Mouse (Mus musculus): ENCODE measurements around the gene Pifo. TPM values are rescaled to one million over a fixed set of nuclear protein-coding genes. Genes with fewer than 3 reads are reported as not detected.
"Not testable (repeated sequence)": the region's sequence is repeated elsewhere in the genome, so short reads cannot be mapped to it uniquely, and the experiment has no call there.

The Pifo gene
- polyA plus RNA-seq, 1 experiment from 2014 or later, result 0.52 TPM

- H3K4me3 ChIP-seq; H3K9ac ChIP-seq; H3K9me3 ChIP-seq; ATAC-seq (ENCODE audit: low read depth); H3K27me3 ChIP-seq; H3K4me1 ChIP-seq (replicated peaks); H3K4me2 ChIP-seq; H3K36me3 ChIP-seq; H3K27ac ChIP-seq (replicated peaks): not testable (repeated sequence)
- WGBS, result 41% methylated on average over 5 of the region's 5 CpGs
These were observed 24.8 kb downstream of the Pifo start for GRCm38 (mm10) chr3:105989611-105990010.

DNA sequence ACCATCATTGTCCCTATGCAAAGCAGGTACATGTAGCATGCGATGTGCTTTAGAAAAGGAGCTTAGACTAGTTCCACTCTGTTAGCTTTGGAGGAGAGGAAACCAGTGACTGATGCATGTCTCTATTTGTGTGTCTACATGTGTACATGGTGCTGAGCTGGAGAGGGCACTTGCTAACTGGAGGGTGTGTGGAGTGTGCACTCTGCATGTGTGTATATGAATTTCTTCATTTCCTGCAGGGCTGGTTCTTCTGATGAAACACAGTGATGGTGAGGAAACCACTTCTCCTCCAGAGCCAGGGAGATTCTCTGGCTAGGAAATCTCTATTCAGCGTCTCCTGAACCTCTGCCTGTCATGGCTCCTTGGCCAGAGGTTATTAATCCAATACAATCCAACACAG is 40.3 kb downstream of the Pifo start:
- no peak for ATAC-seq (ENCODE audit: low read depth)
- WGBS, result 91% methylated on average over 2 of the region's 2 CpGs
- Histone ChIP-seq H3K9me3 (no peaks in the 10 kb centered on the region), H3K27ac (replicated peaks) (no peak overlapping the region), H3K36me3 (peaks cover 19% of the 10 kb centered on the region), H3K4me3 (no peak overlapping the region), H3K4me2 (no peak overlapping the region), H3K4me1 (replicated peaks) (no peaks in the 10 kb centered on the region), H3K9ac (no peak overlapping the region), H3K27me3 (no peaks in the 10 kb centered on the region)

GRCm38 (mm10) chr3:105973411-105973810 is 41.0 kb downstream of the Pifo start, which contains the start of gene Ovgp1:
Gene Ovgp1, plus strand, starts transcription at chr3:105973711.
- Histone ChIP-seq H3K9me3 (no peaks in the 10 kb centered on the region), H3K27me3 (no peaks in the 10 kb centered on the region), H3K27ac (replicated peaks) (no peak within 1 kb of the TSS), H3K4me3 (no peak within 1 kb of the TSS), H3K36me3 (peaks cover 27% of the 10 kb centered on the region), H3K9ac (no peak within 1 kb of the TSS), H3K4me2 (no peak within 1 kb of the TSS), H3K4me1 (replicated peaks) (no peaks in the 10 kb centered on the region)
- 81% methylated on average over 3 of the region's 3 CpGs for WGBS
- no peak for ATAC-seq (ENCODE audit: low read depth)

DNA sequence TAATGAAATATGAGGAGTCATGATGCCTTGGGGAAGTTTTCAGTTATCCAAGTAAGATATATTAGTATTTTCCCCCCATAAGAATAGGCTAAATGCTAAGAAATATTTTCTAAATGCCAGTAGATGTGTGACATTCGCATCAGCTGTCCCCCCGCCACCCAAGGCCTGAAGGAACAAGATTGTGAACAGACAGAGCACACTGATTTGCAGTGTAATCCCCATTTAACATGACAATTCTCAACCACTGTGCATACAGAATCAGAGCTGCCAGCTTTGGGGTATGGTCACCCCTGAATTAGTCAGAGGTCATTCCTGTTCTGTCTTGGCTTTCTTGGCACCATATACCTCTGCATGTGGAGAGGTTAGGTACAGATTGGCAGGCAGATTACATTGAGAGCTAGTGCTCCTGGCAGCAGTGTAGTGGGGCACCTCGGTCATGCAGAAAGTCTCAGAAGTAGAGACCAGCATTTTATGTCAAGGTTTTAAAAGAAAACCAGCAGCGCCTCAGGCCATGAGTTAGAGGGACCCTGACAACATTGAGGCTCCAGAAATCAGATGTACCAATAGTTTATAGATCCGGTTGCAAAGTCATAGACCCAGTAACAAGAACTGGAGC is 42.5 kb downstream of the Pifo start:
- Histone ChIP-seq H3K4me2 (no peak overlapping the region), H3K9ac (no peak overlapping the region), H3K9me3 (no peaks in the 10 kb centered on the region), H3K4me1 (replicated peaks) (no peaks in the 10 kb centered on the region), H3K36me3 (peaks cover 41% of the 10 kb centered on the region), H3K4me3 (no peak overlapping the region), H3K27ac (replicated peaks) (no peak overlapping the region), H3K27me3 (no peaks in the 10 kb centered on the region)
- WGBS, result 84% methylated on average over 5 of the region's 5 CpGs
- ATAC-seq (ENCODE audit: low read depth), result no peak

DNA sequence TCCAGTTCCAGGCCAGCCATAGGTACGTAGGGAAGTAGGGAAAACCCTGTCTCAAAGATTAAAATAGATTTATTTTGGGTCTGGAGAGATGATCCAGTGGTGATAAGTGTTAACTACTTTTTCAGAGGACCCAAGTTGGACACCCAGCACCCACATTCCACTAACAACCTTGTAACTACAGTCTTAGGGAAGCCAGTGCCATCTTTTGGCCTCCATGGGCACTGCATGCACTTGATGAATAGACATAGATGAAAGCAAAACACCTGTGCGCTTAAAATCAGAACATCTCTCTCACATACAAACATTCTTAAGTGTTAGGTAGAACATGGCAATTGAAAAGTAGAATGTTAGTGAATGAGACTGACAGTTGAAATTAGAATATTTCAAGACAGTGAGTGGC is 53.7 kb downstream of the Pifo start:
- Histone ChIP-seq H3K9me3 (no peaks in the 10 kb centered on the region), H3K4me1 (replicated peaks) (peaks cover 39% of the 10 kb centered on the region), H3K4me3 (peak overlapping the region; percentile 57), H3K36me3 (peaks cover 54% of the 10 kb centered on the region), H3K27me3 (no peaks in the 10 kb centered on the region), H3K27ac (replicated peaks) (no peak overlapping the region), H3K9ac (no peak overlapping the region), H3K4me2 (peak overlapping the region; percentile 77)
- no peak for ATAC-seq (ENCODE audit: low read depth)
- 93% methylated on average over 2 of the region's 2 CpGs for WGBS

GRCm38 (mm10) chr3:105959999-105960398 is 54.4 kb downstream of the Pifo start, which contains the start of gene Atp5f1:
Gene Atp5f1, minus strand, starts transcription at chr3:105960099.
- ATAC-seq (ENCODE audit: low read depth), result no peak
- 6% methylated on average over 6 of the region's 6 CpGs for WGBS
- Histone ChIP-seq H3K4me2 (peak within 1 kb of the TSS; percentile 83), H3K4me1 (replicated peaks) (peaks cover 39% of the 10 kb centered on the region), H3K36me3 (peaks cover 50% of the 10 kb centered on the region), H3K4me3 (peak within 1 kb of the TSS; percentile 57), H3K9ac (peak within 1 kb of the TSS; percentile 92), H3K27ac (replicated peaks) (peak within 1 kb of the TSS; percentile 90), H3K27me3 (no peaks in the 10 kb centered on the region), H3K9me3 (no peaks in the 10 kb centered on the region)

- peak overlapping the region; percentile 85 for H3K27ac ChIP-seq (replicated peaks)
- WGBS, result under 1% methylated on average over 18 of the region's 26 CpGs
- peaks cover 50% of the 10 kb centered on the region for H3K36me3 ChIP-seq
- H3K4me1 ChIP-seq (replicated peaks), result peaks cover 39% of the 10 kb centered on the region
- no peaks in the 10 kb centered on the region for H3K9me3 ChIP-seq
- H3K4me2 ChIP-seq, result peak overlapping the region; percentile 77
- H3K9ac ChIP-seq, result peak overlapping the region; percentile 92
- H3K4me3 ChIP-seq, result peak overlapping the region; percentile 57
- no peak; the same call in none of the 2 replicates for ATAC-seq (ENCODE audit: low read depth)
- no peaks in the 10 kb centered on the region for H3K27me3 ChIP-seq
These were observed 54.9 kb downstream of the Pifo start for GRCm38 (mm10) chr3:105959585-105959984.

DNA sequence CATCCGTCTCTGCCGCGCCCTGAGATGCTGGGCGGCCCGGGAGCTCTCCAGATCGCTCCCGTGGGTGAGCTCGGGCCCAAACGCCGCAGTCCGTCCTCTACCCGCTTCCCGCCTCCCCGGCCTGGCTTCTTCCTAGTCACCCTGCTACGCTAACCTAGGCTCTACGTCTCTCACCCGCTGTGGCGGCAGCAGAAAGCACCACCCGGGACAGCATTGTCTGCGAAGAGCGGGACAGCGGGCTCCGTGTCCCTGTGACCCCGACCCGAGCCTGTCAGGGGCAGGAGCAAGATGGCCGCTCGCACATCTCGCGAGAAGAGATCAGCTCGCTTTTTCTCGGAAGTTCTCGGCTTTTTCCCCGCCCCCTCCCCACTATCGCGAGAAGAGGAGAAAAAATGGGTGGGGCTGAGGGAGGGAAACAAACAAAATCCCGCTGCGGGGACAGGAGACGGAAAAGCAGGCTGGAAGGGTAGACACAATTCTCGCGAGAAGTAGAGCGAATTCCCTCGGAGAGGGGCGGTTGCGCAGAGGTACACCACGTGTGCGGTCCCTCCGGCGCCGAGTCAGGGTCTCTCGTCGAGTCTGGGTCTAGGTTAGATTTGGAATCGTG is 55.4 kb downstream of the Pifo start, which contains the start of gene Wdr77:
Gene Wdr77 (plus strand): TSS at position 396 of the 607 bp plus-strand sequence.
- H3K4me1 ChIP-seq (replicated peaks), result peaks cover 39% of the 10 kb centered on the region
- peak within 1 kb of the TSS; percentile 83 for H3K4me2 ChIP-seq
- no peaks in the 10 kb centered on the region for H3K27me3 ChIP-seq
- peak within 1 kb of the TSS; percentile 57 for H3K4me3 ChIP-seq
- peak within 1 kb of the TSS; percentile 90 for H3K27ac ChIP-seq (replicated peaks)
- WGBS, result under 1% methylated on average over 52 of the region's 52 CpGs
- no peaks in the 10 kb centered on the region for H3K9me3 ChIP-seq
- H3K36me3 ChIP-seq, result peaks cover 49% of the 10 kb centered on the region
- peak; percentile 98 for ATAC-seq (ENCODE audit: low read depth)
- peak within 1 kb of the TSS; percentile 92 for H3K9ac ChIP-seq

DNA sequence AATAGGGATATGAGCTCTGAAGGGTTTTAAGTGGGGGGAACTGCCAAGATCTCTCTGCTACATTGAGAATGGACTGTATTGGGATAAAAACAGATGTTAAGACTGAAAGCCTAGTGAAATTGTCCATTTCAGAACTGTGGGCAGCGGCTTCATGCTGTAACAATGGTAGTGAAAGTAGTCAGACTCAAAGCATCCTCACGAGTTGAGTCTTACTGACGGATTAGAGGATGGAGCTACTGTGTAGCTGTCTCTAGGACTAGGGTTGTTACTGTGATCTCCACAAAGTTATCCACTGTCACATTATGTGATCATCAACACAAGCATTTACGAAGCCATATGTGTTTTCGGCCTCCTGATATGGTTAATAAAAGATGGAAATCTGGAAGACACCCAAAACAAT is 56.2 kb downstream of the Pifo start:
- Histone ChIP-seq H3K4me1 (replicated peaks) (peaks cover 39% of the 10 kb centered on the region), H3K4me3 (peak overlapping the region; percentile 57), H3K27ac (replicated peaks) (peak overlapping the region; percentile 90; the same call in 1 of the 2 replicates), H3K36me3 (peaks cover 46% of the 10 kb centered on the region), H3K27me3 (no peaks in the 10 kb centered on the region), H3K9ac (peak overlapping the region; percentile 91), H3K9me3 (no peaks in the 10 kb centered on the region), H3K4me2 (peak overlapping the region; percentile 83)
- no peak for ATAC-seq (ENCODE audit: low read depth)
- 47% methylated on average over 5 of the region's 5 CpGs for WGBS

DNA sequence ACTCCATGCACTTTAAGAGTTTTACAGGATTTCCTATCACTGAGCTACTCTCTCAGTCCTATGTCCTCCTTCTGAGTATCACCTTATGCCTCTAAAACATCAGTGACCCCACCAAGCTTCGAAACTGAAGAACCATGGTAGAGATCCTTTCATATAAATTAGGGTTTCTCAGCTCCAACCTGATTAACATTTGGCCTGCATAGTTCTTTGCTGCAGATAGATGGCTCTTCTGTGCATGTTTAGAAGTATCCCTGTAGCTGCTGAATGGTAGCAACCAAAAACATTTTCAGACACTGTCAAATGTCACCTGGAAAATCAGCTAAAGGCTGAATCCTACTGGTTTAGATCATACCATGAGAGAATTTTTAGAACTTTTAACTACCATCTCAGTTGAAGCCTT is 57.2 kb downstream of the Pifo start:
- H3K36me3 ChIP-seq, result peaks cover 46% of the 10 kb centered on the region
- H3K9me3 ChIP-seq, result no peaks in the 10 kb centered on the region
- ATAC-seq (ENCODE audit: low read depth), result no peak
- peak overlapping the region; percentile 43; the same call in 1 of the 2 replicates for H3K9ac ChIP-seq
- WGBS, result 93% methylated on average over 1 of the region's 1 CpGs
- H3K27ac ChIP-seq (replicated peaks), result no peak overlapping the region
- H3K4me3 ChIP-seq, result 0 out of 2 replicates have a peak overlapping the region, but pooled peaks have one; percentile 57
- no peaks in the 10 kb centered on the region for H3K27me3 ChIP-seq
- H3K4me1 ChIP-seq (replicated peaks), result peaks cover 39% of the 10 kb centered on the region
- H3K4me2 ChIP-seq, result peak overlapping the region; percentile 83

DNA sequence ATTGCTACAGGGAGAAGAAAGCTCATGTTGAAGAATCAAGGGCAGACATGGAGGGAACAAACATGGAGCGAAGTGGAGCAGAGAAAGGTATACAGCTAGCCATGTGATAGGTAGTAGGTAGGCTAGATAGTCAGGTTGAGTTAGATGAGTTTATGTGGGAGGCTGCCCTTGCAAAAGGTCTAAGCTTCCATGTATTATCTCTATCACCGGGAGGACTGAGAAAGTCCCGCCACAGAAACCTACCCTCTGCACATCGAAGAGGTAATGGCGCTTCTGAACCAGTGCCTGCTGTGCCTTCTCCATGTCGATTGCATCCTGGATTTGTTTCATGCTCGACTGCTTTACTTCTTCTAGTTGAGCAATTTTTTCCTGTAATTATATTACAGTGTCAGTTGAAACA is 63.1 kb downstream of the Pifo start:
- no peak overlapping the region for H3K27ac ChIP-seq (replicated peaks)
- peaks cover 80% of the 10 kb centered on the region for H3K36me3 ChIP-seq
- H3K27me3 ChIP-seq, result no peaks in the 10 kb centered on the region
- no peak overlapping the region for H3K4me3 ChIP-seq
- no peaks in the 10 kb centered on the region for H3K9me3 ChIP-seq
- WGBS, result 98% methylated on average over 7 of the region's 7 CpGs
- peaks cover 2% of the 10 kb centered on the region; the same call in 1 of the 2 replicates for H3K4me1 ChIP-seq (replicated peaks)
- no peak for ATAC-seq (ENCODE audit: low read depth)
- H3K9ac ChIP-seq, result no peak overlapping the region
- no peak overlapping the region for H3K4me2 ChIP-seq

All from neural tube, embryonic 13.5 days (tissue).